In the genomic region with DNA sequence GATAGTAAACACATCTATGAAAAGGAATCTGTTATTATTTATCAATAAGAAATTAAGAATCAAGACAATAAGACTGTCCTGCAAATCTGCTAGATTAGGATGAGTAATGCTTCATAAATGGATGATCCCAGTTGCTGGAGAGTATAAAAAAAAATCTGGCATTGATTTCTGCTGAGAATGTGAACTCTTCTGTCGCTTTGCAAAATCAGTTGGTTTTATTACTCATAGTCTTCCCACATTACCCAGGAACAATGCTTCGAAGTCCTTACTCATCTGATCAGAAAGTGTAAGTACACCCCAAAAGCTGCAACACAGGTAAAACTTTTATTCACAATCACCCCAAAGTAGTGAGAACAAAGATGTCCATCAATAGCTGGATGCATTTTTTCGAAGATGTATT, we compare ENCODE assay signal across 15 mouse cellular contexts.
"Had no signal": no experiment of that assay in that cellular context is flagged by ENCODE, and none has a peak within 500 bp of the region (broad histone marks: within the 10 kb centered on the region; RNA-seq: fewer than 3 reads in every experiment).

No protein-coding gene starts in this region.

- DNase-seq: cerebellum, adult 9-10 months; cerebellum, adult 9-11 months; cerebellum, postnatal 10 days; cerebellum, postnatal 14 days; cerebellum, postnatal 25 days; cerebellum, postnatal 36 days; embryo, embryonic 11 days; forebrain, postnatal 0 days; gastrocnemius, adult 2 months; gastrocnemius, postnatal 10 days; gastrocnemius, postnatal 14 days; gastrocnemius, postnatal 25 days; gastrocnemius, postnatal 36 days; heart, adult 11 months; heart, adult 2 months had no signal
